Mouse (Mus musculus) liver, embryonic 13.5 days (tissue): ENCODE data around the gene Acsl3. TPM values are rescaled to one million over a fixed set of nuclear protein-coding genes. Genes with fewer than 3 reads are reported as not detected.

Experiments
- ATAC-seq: fragments of 200-750 bp; cut with Nextera tagmentation; 2 replicates; pipeline ENCODE4 v1.8.0; 2017; ENCODE audit warnings: low read depth, mild to moderate bottlenecking, moderate number of reproducible peaks, moderate library complexity
- DNase-seq: peaks from one replicate; pipeline ENCODE4 v3.0.0; 2022
- H3K27ac ChIP-seq: fragments of 300-500 bp; sonication (generic); 2 replicates; pipeline ENCODE4 v1.5.1; 2015; ENCODE audit warnings: moderate library complexity, mild to moderate bottlenecking, inconsistent platforms
- H3K27me3 ChIP-seq: fragments of 300-500 bp; sonication (generic); 2 replicates; pipeline ENCODE4 v1.6.1; 2015; ENCODE audit warnings: mild to moderate bottlenecking, inconsistent platforms
- H3K36me3 ChIP-seq: fragments of 300-500 bp; sonication (generic); 2 replicates; pipeline ENCODE4 v1.6.1; 2015; ENCODE audit warnings: mild to moderate bottlenecking, inconsistent platforms
- H3K4me1 ChIP-seq: fragments of 300-500 bp; sonication (generic); replicated peaks from 2 replicates; pipeline ENCODE4 v1.6.1; 2015; ENCODE audit warnings: inconsistent platforms
- H3K4me2 ChIP-seq: fragments of 300-500 bp; sonication (generic); 2 replicates; pipeline ENCODE4 v1.6.1; 2015; ENCODE audit warnings: inconsistent platforms, mild to moderate bottlenecking, moderate library complexity
- H3K4me3 ChIP-seq: fragments of 300-500 bp; sonication (generic); replicated peaks from 2 replicates; pipeline ENCODE4 v1.5.1; 2015; ENCODE audit warnings: mild to moderate bottlenecking, inconsistent platforms
- H3K9ac ChIP-seq: fragments of 300-500 bp; sonication (generic); 2 replicates; pipeline ENCODE4 v1.6.1; 2015; ENCODE audit warnings: mild to moderate bottlenecking, inconsistent platforms
- H3K9me3 ChIP-seq: fragments of 300-500 bp; sonication (generic); replicated peaks from 2 replicates; pipeline ENCODE4 v1.6.1; 2016; ENCODE audit warnings: inconsistent platforms
- WGBS: fragments of 180-500 bp; shearing (Covaris S2); methylation state at CpG from one replicate; pipeline ENCODE4 v1.1.7; 2015; ENCODE audit not compliant: insufficient replicate concordance; 5-methylcytosine and 5-hydroxymethylcytosine counted together
- polyA plus RNA-seq: library from polyadenylated mRNA; unstranded; fragments of >200 nt; fragmentation: Nextera tagmentation; extraction: Ambion mirVana; gene quantifications from 2 replicates; pipeline ENCODE4 v1.2.1, GENCODE M21; 2015

Acsl3 gene
- polyA plus RNA-seq, result 18.8 and 26.6 TPM in 2 replicates

DNA sequence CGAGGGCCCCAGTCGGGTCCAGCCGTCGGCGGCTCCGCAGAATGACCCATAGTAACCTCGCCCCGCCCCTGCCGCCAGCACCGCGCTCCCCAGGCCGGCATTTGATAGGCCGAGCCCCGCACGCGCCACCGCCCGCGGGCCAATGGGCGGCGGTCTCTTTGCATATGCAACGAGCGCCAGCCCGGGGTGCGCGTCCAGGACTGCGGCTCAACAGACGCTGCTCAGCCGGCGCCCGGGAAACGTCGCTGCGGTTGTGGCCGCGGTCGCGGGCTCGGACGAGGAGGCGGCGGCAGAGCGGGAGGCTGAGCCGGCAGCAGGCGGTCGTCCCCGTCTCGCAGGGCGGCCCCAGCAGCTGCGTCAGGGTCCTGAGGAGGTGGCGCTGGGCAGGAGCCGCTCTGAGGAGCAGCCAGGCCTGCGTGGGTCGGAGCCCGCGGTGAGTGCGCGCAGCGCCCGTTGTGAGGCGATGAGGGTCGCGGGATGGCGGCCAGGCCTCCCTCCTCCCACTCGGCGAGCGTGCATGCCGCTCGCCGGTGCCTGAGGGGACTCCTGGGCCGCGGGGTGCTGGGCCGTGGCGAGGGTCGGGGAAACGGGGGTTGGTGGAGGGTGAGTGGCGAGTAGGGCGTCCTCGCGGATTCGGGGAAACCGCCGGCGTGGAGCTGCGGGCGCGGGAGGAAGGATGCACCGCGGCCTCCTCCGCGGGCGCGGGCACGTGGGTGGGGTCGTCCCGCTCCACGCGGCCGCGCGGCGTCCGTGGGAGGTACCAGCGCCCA, at the start of gene Acsl3, which contains the start of gene Utp14b:
Gene Acsl3, plus strand, starts transcription at position 155 of the 770 bp plus-strand sequence.
Gene Utp14b, plus strand, starts transcription at position 368 of the 770 bp plus-strand sequence.
- H3K4me1 ChIP-seq, result peaks cover 47% of the 10 kb centered on the region
- H3K27me3 ChIP-seq, result no peaks in the 10 kb centered on the region
- H3K36me3 ChIP-seq, result no peaks in the 10 kb centered on the region
- H3K4me2 ChIP-seq, result peak within 1 kb of the TSS; percentile 96
- peak within 1 kb of the TSS; percentile 88 for H3K9ac ChIP-seq
- no peaks in the 10 kb centered on the region for H3K9me3 ChIP-seq
- H3K4me3 ChIP-seq, result peak within 1 kb of the TSS; percentile 89
- DNase-seq (peak; percentile 95), ATAC-seq (peak; percentile 100)
- peak within 1 kb of the TSS; percentile 82 for H3K27ac ChIP-seq
- WGBS, result under 1% methylated on average over 97 of the region's 104 CpGs

DNA sequence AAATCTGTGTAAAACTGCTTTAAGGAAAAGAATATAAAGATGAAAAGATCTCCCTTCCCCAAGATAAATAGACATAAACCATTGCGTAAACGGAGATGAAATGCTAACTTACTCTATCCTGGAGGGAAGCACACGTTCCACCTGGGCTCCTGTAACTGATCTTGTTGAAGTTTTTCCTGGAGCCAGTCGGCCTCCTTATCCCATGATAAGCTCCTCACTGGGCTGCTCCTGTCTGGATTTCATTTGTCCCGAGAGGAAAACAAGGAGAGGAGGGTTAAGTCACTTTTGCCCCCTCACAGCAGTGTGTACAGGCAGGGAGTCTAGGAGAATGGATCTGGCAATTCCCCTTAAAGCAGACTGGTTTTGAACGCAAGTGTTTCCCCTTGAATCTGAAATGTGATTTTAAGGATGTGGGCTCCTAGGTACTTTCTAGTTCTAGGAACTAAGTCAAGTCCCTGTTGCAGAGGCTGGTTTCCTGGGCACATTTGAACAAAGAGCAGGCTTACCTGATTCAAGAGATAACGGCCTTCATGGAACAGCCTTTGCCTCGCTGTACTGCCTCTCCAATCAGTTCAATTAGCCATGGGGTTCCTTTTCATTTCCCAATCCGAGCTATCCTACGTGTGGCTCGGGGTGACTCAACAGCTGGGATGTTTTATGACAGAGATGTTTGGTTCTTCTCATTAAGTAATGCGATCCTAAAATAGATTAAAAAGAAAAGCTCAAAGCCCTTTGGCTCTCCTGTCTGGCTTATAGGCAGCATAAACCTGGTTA, 48.3 kb upstream of the Acsl3 start:
- Histone ChIP-seq H3K4me3 (no peak overlapping the region), H3K36me3 (no peaks in the 10 kb centered on the region), H3K4me1 (no peaks in the 10 kb centered on the region), H3K9me3 (no peaks in the 10 kb centered on the region), H3K4me2 (no peak overlapping the region), H3K9ac (no peak overlapping the region), H3K27me3 (no peaks in the 10 kb centered on the region), H3K27ac (no peak overlapping the region)
- ATAC-seq (no peak), DNase-seq (no peak)
- 42% methylated on average over 12 of the region's 12 CpGs for WGBS

GRCm38 (mm10) chr1:78611039-78611438, 46.6 kb upstream of the Acsl3 start:
- no peak overlapping the region for H3K4me3 ChIP-seq
- no peaks in the 10 kb centered on the region for H3K4me1 ChIP-seq
- 50% methylated on average over 4 of the region's 4 CpGs for WGBS
- no peak overlapping the region for H3K4me2 ChIP-seq
- no peak overlapping the region for H3K27ac ChIP-seq
- no peak overlapping the region for H3K9ac ChIP-seq
- H3K27me3 ChIP-seq, result no peaks in the 10 kb centered on the region
- H3K9me3 ChIP-seq, result no peaks in the 10 kb centered on the region
- no peaks in the 10 kb centered on the region for H3K36me3 ChIP-seq
- ATAC-seq (no peak), DNase-seq (no peak)

DNA sequence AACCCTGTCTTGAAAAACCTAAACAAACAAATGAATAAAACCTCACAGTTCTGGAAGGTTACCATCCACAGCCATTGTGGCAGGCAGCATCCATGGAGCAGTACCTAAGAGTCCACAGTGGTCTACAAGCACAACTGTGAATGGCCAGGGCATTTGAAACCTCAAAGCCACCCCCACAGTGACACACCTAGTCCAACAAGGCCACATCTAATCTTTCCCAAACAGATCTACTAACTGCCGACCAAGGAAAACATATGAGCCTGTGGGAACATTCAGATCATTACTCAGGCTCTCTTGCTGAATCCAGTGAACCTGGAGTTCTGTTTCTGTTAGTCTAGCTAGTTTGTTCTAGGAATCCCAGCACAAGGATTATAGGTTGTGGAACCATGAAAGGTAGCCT, 44.7 kb upstream of the Acsl3 start:
- H3K9me3 ChIP-seq, result no peaks in the 10 kb centered on the region
- 31% methylated on average over 1 of the region's 1 CpGs for WGBS
- DNase-seq (no peak), ATAC-seq (no peak)
- no peaks in the 10 kb centered on the region for H3K4me1 ChIP-seq
- no peak overlapping the region for H3K27ac ChIP-seq
- no peaks in the 10 kb centered on the region for H3K36me3 ChIP-seq
- H3K27me3 ChIP-seq, result no peaks in the 10 kb centered on the region
- no peak overlapping the region for H3K9ac ChIP-seq
- H3K4me2 ChIP-seq, result no peak overlapping the region
- no peak overlapping the region for H3K4me3 ChIP-seq

DNA sequence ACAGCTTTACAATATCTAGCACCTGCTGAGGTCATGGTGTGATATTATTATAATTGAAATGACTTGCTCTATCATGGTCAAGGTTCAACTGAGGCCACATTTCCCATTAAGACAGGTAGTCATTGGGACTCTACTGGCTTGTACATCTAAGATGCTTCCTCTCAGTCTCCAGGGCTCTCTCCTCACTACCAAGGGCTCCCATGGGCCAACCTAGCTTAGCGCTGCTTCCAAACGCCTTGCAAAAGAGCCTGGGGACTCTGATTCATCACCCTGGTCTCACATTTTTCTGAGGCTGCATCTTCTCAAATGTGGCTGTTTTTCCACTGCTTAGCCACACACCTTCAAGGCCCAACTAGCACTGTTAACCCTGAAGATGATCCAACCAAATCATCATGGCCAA, 33.3 kb upstream of the Acsl3 start:
- ATAC-seq, result no peak
- Histone ChIP-seq H3K4me1 (no peaks in the 10 kb centered on the region), H3K27ac (no peak overlapping the region), H3K9me3 (no peaks in the 10 kb centered on the region), H3K4me2 (no peak overlapping the region), H3K36me3 (no peaks in the 10 kb centered on the region), H3K9ac (no peak overlapping the region), H3K4me3 (no peak overlapping the region), H3K27me3 (no peaks in the 10 kb centered on the region)
- 77% methylated on average over 2 of the region's 2 CpGs for WGBS
- no peak for DNase-seq

DNA sequence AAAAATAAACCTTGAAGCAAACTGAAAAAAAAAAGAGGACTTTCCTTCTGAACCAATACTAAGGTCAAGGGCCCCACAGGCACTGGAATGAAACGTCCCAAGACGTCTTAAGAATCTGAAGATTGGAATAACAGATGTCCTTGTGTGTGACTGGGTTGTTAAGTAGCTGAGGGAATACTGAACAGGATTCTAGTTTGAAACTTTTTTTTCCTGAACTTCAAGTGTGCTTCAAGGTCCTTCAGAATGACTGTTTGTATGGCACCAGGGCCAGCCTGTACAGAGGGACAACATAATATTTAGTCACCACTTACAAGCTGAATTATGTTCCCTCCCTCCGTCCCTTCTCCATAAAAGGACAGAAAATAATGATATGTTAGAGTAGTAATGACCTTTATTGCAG, 23.1 kb upstream of the Acsl3 start:
- no peak overlapping the region for H3K4me3 ChIP-seq
- no peak overlapping the region for H3K4me2 ChIP-seq
- DNase-seq (no peak), ATAC-seq (no peak)
- no peaks in the 10 kb centered on the region for H3K36me3 ChIP-seq
- no peak overlapping the region for H3K27ac ChIP-seq
- no peaks in the 10 kb centered on the region for H3K9me3 ChIP-seq
- WGBS, result 74% methylated on average over 3 of the region's 3 CpGs
- H3K9ac ChIP-seq, result no peak overlapping the region
- H3K4me1 ChIP-seq, result no peaks in the 10 kb centered on the region
- no peaks in the 10 kb centered on the region for H3K27me3 ChIP-seq

- H3K36me3 ChIP-seq, result no peaks in the 10 kb centered on the region
- no peaks in the 10 kb centered on the region for H3K27me3 ChIP-seq
- H3K4me1 ChIP-seq, result no peaks in the 10 kb centered on the region
- no peak for DNase-seq
- ATAC-seq, result no peak
- H3K9me3 ChIP-seq, result no peaks in the 10 kb centered on the region
- no peak overlapping the region for H3K9ac ChIP-seq
- H3K27ac ChIP-seq, result no peak overlapping the region
- no peak overlapping the region for H3K4me2 ChIP-seq
- no peak overlapping the region for H3K4me3 ChIP-seq
These were observed 16.8 kb upstream of the Acsl3 start for GRCm38 (mm10) chr1:78640871-78641270.

DNA sequence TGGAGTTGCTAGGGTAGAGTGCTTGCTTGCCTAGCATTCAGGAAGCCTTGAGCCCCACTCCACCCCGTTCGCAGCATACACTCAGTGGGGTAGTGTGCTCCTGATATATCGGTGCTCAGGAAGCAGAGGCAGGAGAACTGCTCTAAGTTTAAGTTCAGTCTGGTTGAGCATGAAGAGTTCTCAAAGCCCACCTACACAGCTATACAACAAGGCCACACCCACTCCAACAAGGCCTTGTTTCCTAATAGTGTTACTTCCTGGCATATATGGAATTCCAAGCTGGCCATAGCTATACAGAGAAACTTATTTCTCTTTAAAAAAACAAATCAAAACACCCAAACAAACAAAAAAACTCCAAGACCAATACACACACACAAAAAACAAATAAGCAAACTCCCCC, 15.8 kb upstream of the Acsl3 start:
- no peaks in the 10 kb centered on the region for H3K4me1 ChIP-seq
- H3K9ac ChIP-seq, result no peak overlapping the region
- 86% methylated on average over 3 of the region's 3 CpGs for WGBS
- H3K27me3 ChIP-seq, result no peaks in the 10 kb centered on the region
- ATAC-seq (no peak), DNase-seq (no peak)
- H3K36me3 ChIP-seq, result no peaks in the 10 kb centered on the region
- H3K9me3 ChIP-seq, result no peaks in the 10 kb centered on the region
- no peak overlapping the region for H3K4me2 ChIP-seq
- H3K27ac ChIP-seq, result no peak overlapping the region
- H3K4me3 ChIP-seq, result no peak overlapping the region

GRCm38 (mm10) chr1:78642197-78642596, 15.4 kb upstream of the Acsl3 start:
- no peak for DNase-seq
- no peak overlapping the region for H3K4me2 ChIP-seq
- no peaks in the 10 kb centered on the region for H3K36me3 ChIP-seq
- no peaks in the 10 kb centered on the region for H3K4me1 ChIP-seq
- ATAC-seq, result no peak
- no peaks in the 10 kb centered on the region for H3K9me3 ChIP-seq
- H3K27me3 ChIP-seq, result no peaks in the 10 kb centered on the region
- H3K9ac ChIP-seq, result no peak overlapping the region
- H3K4me3 ChIP-seq, result no peak overlapping the region
- WGBS, result 54% methylated on average over 2 of the region's 2 CpGs
- no peak overlapping the region for H3K27ac ChIP-seq

GRCm38 (mm10) chr1:78647317-78647885, 10.2 kb upstream of the Acsl3 start:
- no peaks in the 10 kb centered on the region for H3K9me3 ChIP-seq
- no peaks in the 10 kb centered on the region for H3K27me3 ChIP-seq
- H3K4me3 ChIP-seq, result no peak overlapping the region
- DNase-seq, result no peak
- H3K9ac ChIP-seq, result no peak overlapping the region
- no peak overlapping the region for H3K27ac ChIP-seq
- no peak for ATAC-seq
- H3K36me3 ChIP-seq, result no peaks in the 10 kb centered on the region
- no peaks in the 10 kb centered on the region for H3K4me1 ChIP-seq
- no peak overlapping the region for H3K4me2 ChIP-seq
- WGBS, result 59% methylated on average over 8 of the region's 8 CpGs

DNA sequence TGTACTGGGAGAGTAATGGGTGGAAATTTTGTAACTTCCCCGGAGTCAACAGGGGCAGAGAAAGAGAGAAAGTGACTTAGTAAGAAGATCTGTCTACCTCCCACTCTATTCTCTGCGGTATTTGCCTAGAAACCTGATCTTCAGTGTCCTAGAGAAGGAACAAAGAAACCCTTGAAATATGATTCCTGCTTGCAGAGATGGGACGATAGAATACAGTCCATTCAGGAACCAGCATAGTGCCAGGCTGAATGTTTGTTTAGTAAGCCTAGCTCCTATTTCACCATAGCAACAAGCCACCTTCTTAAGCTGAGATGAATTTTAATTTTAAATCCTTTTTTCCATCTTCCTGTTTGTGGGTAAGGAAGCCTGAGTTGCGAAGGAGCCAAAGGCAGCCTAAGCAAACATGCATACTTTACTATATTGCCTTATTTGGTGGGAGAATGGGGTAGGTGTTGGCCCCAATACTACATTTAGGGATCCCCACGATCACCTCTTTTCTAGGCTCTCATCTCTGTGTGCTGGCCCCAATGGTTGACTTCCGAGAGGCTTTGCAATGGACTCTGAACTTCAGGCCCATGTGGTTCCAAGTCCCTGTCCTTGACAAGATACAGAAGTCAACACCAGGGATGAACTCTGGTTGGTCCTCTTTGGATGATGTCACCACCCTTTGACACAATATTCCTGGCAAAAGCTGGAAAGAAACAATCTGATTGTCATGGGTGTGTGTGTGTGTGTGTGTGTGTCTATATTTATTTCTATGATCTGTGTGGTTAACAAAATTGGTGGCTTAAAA, 8.2 kb upstream of the Acsl3 start:
- Histone ChIP-seq H3K27me3 (no peaks in the 10 kb centered on the region), H3K4me3 (no peak overlapping the region), H3K4me2 (no peak overlapping the region), H3K36me3 (no peaks in the 10 kb centered on the region), H3K4me1 (no peaks in the 10 kb centered on the region), H3K27ac (no peak overlapping the region), H3K9me3 (no peaks in the 10 kb centered on the region), H3K9ac (no peak overlapping the region)
- 58% methylated on average over 6 of the region's 6 CpGs for WGBS
- ATAC-seq, result no peak
- no peak for DNase-seq
